Mouse (Mus musculus) embryonic facial prominence, embryonic 15.5 days (tissue): ENCODE results near the gene Gm20708. TPM values are rescaled to one million over a fixed set of nuclear protein-coding genes. Genes with fewer than 3 reads are reported as not detected.

Experiments
- ATAC-seq: fragments of 200-750 bp; cut with Nextera tagmentation; 2 replicates; pipeline ENCODE4 v1.8.0; 2017; ENCODE audit warnings: low read depth, moderate TSS enrichment; ENCODE audit not compliant: insufficient number of reproducible peaks, low FRiP score, low TSS enrichment
- H3K27ac ChIP-seq: fragments of 300-500 bp; sonication (generic); replicated peaks from 2 replicates; pipeline ENCODE4 v1.5.1; 2015; ENCODE audit warnings: mild to moderate bottlenecking, inconsistent platforms
- H3K27me3 ChIP-seq: fragments of 300-500 bp; sonication (generic); 2 replicates; pipeline ENCODE4 v1.6.1; 2015; ENCODE audit warnings: inconsistent platforms
- H3K36me3 ChIP-seq: fragments of 300-500 bp; sonication (generic); 2 replicates; pipeline ENCODE4 v1.6.1; 2015; ENCODE audit warnings: mild to moderate bottlenecking, inconsistent platforms
- H3K4me1 ChIP-seq: fragments of 300-500 bp; sonication (generic); 2 replicates; pipeline ENCODE4 v1.6.1; 2015; ENCODE audit warnings: inconsistent platforms
- H3K4me2 ChIP-seq: fragments of 300-500 bp; sonication (generic); replicated peaks from 2 replicates; pipeline ENCODE4 v1.6.1; 2015; ENCODE audit warnings: mild to moderate bottlenecking, inconsistent platforms
- H3K4me3 ChIP-seq: fragments of 300-500 bp; sonication (generic); replicated peaks from 2 replicates; pipeline ENCODE4 v1.5.1; 2015; ENCODE audit warnings: mild to moderate bottlenecking, inconsistent platforms
- H3K9ac ChIP-seq: fragments of 300-500 bp; sonication (generic); 2 replicates; pipeline ENCODE4 v1.6.1; 2015; ENCODE audit warnings: inconsistent platforms
- H3K9me3 ChIP-seq: fragments of 300-500 bp; sonication (generic); replicated peaks from 2 replicates; pipeline ENCODE4 v1.6.1; 2016; ENCODE audit warnings: inconsistent platforms
- WGBS: fragments of 180-500 bp; shearing (Covaris S2); methylation state at CpG from one replicate; pipeline ENCODE4 v1.1.7; 2015; 5-methylcytosine and 5-hydroxymethylcytosine counted together
- polyA plus RNA-seq: library from polyadenylated mRNA; unstranded; fragments of >200 nt; fragmentation: Nextera tagmentation; extraction: Ambion mirVana; gene quantifications from 2 replicates; pipeline ENCODE4 v1.2.1, GENCODE M21; 2015

Gene Gm20708
- polyA plus RNA-seq, 1 experiment from 2014 or later, result 0.76 TPM

- peaks cover 14% of the 10 kb centered on the region for H3K4me1 ChIP-seq
- no peaks in the 10 kb centered on the region for H3K27me3 ChIP-seq
- 31% methylated on average over 5 of the region's 5 CpGs for WGBS
- no peak overlapping the region for H3K4me3 ChIP-seq
- H3K27ac ChIP-seq, result no peak overlapping the region
- H3K9ac ChIP-seq, result no peak overlapping the region
- no peak overlapping the region for H3K4me2 ChIP-seq
- H3K9me3 ChIP-seq, result no peaks in the 10 kb centered on the region
- no peak for ATAC-seq
- H3K36me3 ChIP-seq, result no peaks in the 10 kb centered on the region
Observed at GRCm38 (mm10) chr11:117796954-117797353, 12.5 kb upstream of the Gm20708 start.

GRCm38 (mm10) chr11:117797511-117798159, 11.8 kb upstream of the Gm20708 start, which contains the start of gene 6030468B19Rik:
6030468B19Rik (plus strand) TSS chr11:117797660.
- H3K9me3 ChIP-seq, result no peaks in the 10 kb centered on the region
- H3K27ac ChIP-seq, result no peak within 1 kb of the TSS
- H3K4me1 ChIP-seq, result peaks cover 7% of the 10 kb centered on the region
- no peak for ATAC-seq
- no peak within 1 kb of the TSS for H3K9ac ChIP-seq
- H3K4me2 ChIP-seq, result no peak within 1 kb of the TSS
- no peaks in the 10 kb centered on the region for H3K27me3 ChIP-seq
- H3K4me3 ChIP-seq, result no peak within 1 kb of the TSS
- 53% methylated on average over 9 of the region's 9 CpGs for WGBS
- H3K36me3 ChIP-seq, result no peaks in the 10 kb centered on the region

- Histone ChIP-seq H3K4me1 (0 out of 2 replicates have a peak, but pooled peaks cover 6% of the 10 kb centered on the region), H3K4me3 (no peak overlapping the region), H3K9me3 (no peaks in the 10 kb centered on the region), H3K4me2 (no peak overlapping the region), H3K27me3 (no peaks in the 10 kb centered on the region), H3K27ac (no peak overlapping the region), H3K9ac (no peak overlapping the region), H3K36me3 (no peaks in the 10 kb centered on the region)
- 50% methylated on average over 2 of the region's 2 CpGs for WGBS
- no peak for ATAC-seq
Observed at GRCm38 (mm10) chr11:117798160-117798541, 11.3 kb upstream of the Gm20708 start.

GRCm38 (mm10) chr11:117799174-117799573, 10.3 kb upstream of the Gm20708 start:
- Histone ChIP-seq H3K4me3 (no peak overlapping the region), H3K27me3 (no peaks in the 10 kb centered on the region), H3K27ac (no peak overlapping the region), H3K4me2 (no peak overlapping the region), H3K9ac (no peak overlapping the region), H3K9me3 (no peaks in the 10 kb centered on the region), H3K36me3 (no peaks in the 10 kb centered on the region), H3K4me1 (0 out of 2 replicates have a peak, but pooled peaks cover 6% of the 10 kb centered on the region)
- no peak for ATAC-seq
- WGBS, result 67% methylated on average over 5 of the region's 5 CpGs

GRCm38 (mm10) chr11:117800038-117800437, 9.4 kb upstream of the Gm20708 start:
- Histone ChIP-seq H3K9ac (no peak overlapping the region), H3K4me3 (no peak overlapping the region), H3K4me2 (no peak overlapping the region), H3K4me1 (0 out of 2 replicates have a peak, but pooled peaks cover 6% of the 10 kb centered on the region), H3K27ac (no peak overlapping the region), H3K27me3 (no peaks in the 10 kb centered on the region), H3K36me3 (no peaks in the 10 kb centered on the region), H3K9me3 (no peaks in the 10 kb centered on the region)
- no peak for ATAC-seq
- WGBS, result 66% methylated on average over 7 of the region's 7 CpGs

- H3K36me3 ChIP-seq, result no peaks in the 10 kb centered on the region
- WGBS, result 47% methylated on average over 7 of the region's 7 CpGs
- no peaks in the 10 kb centered on the region for H3K9me3 ChIP-seq
- no peak overlapping the region for H3K9ac ChIP-seq
- no peak overlapping the region for H3K4me3 ChIP-seq
- H3K27ac ChIP-seq, result no peak overlapping the region
- no peak for ATAC-seq
- H3K4me1 ChIP-seq, result 0 out of 2 replicates have a peak, but pooled peaks cover 6% of the 10 kb centered on the region
- no peak overlapping the region for H3K4me2 ChIP-seq
- H3K27me3 ChIP-seq, result no peaks in the 10 kb centered on the region
Observed at GRCm38 (mm10) chr11:117801650-117802049, 7.8 kb upstream of the Gm20708 start.

- no peak for ATAC-seq
- Histone ChIP-seq H3K36me3 (no peaks in the 10 kb centered on the region), H3K27me3 (no peaks in the 10 kb centered on the region), H3K27ac (no peak overlapping the region), H3K9me3 (no peaks in the 10 kb centered on the region), H3K9ac (no peak overlapping the region), H3K4me3 (no peak overlapping the region), H3K4me2 (no peak overlapping the region), H3K4me1 (0 out of 2 replicates have a peak, but pooled peaks cover 3% of the 10 kb centered on the region)
- 91% methylated on average over 3 of the region's 3 CpGs for WGBS
Observed at GRCm38 (mm10) chr11:117803166-117803688, 6.2 kb upstream of the Gm20708 start.

GRCm38 (mm10) chr11:117806781-117807180, 2.7 kb upstream of the Gm20708 start:
- 93% methylated on average over 6 of the region's 6 CpGs for WGBS
- ATAC-seq, result no peak

GRCm38 (mm10) chr11:117810401-117811046, 1.1 kb downstream of the Gm20708 start:
- Histone ChIP-seq H3K36me3 (peaks cover 35% of the 10 kb centered on the region), H3K9me3 (no peaks in the 10 kb centered on the region), H3K4me3 (peak overlapping the region; percentile 71), H3K27ac (peak overlapping the region; percentile 80), H3K4me1 (peaks cover 21% of the 10 kb centered on the region), H3K27me3 (no peaks in the 10 kb centered on the region), H3K4me2 (peak overlapping the region; percentile 98), H3K9ac (peak overlapping the region; percentile 41)
- WGBS, result under 1% methylated on average over 21 of the region's 21 CpGs
- ATAC-seq, result peak; percentile 79

More at GRCm38 (mm10) chr11:117806781-117807180, 2.7 kb upstream of the Gm20708 start:
- Histone ChIP-seq H3K27ac (no peak overlapping the region), H3K9ac (no peak overlapping the region), H3K36me3 (no peaks in the 10 kb centered on the region), H3K4me2 (no peak overlapping the region), H3K4me1 (peaks cover 21% of the 10 kb centered on the region), H3K4me3 (no peak overlapping the region), H3K27me3 (no peaks in the 10 kb centered on the region), H3K9me3 (no peaks in the 10 kb centered on the region)

- no peak overlapping the region for H3K27ac ChIP-seq
- peaks cover 62% of the 10 kb centered on the region for H3K36me3 ChIP-seq
- H3K4me2 ChIP-seq, result no peak overlapping the region
- H3K4me1 ChIP-seq, result peaks cover 21% of the 10 kb centered on the region
- H3K9me3 ChIP-seq, result no peaks in the 10 kb centered on the region
- ATAC-seq, result no peak
- H3K9ac ChIP-seq, result no peak overlapping the region
- H3K27me3 ChIP-seq, result no peaks in the 10 kb centered on the region
- H3K4me3 ChIP-seq, result no peak overlapping the region
- WGBS, result 77% methylated on average over 5 of the region's 5 CpGs
Observed at GRCm38 (mm10) chr11:117813867-117814266, 4.4 kb downstream of the Gm20708 start.

- ATAC-seq, result no peak
- Histone ChIP-seq H3K27ac (no peak overlapping the region), H3K27me3 (no peaks in the 10 kb centered on the region), H3K9ac (no peak overlapping the region), H3K36me3 (peaks cover 66% of the 10 kb centered on the region), H3K4me2 (no peak overlapping the region), H3K4me1 (peaks cover 23% of the 10 kb centered on the region), H3K9me3 (no peaks in the 10 kb centered on the region), H3K4me3 (no peak overlapping the region)
- 90% methylated on average over 6 of the region's 6 CpGs for WGBS
Observed at GRCm38 (mm10) chr11:117814704-117815366, 5.4 kb downstream of the Gm20708 start.
